Mouse (Mus musculus) cerebellum, adult 2 months (tissue): ENCODE results near the gene Ncam1. TPM values are rescaled to one million over a fixed set of nuclear protein-coding genes. Genes with fewer than 3 reads are reported as not detected.

ENCODE experiments used
- DNase-seq, 2 experiments: peaks; one replicate each; pipeline ENCODE4 v3.0.0; 2021
- H3K27ac ChIP-seq: fragments of 200-500 bp; 2 replicates; pipeline ENCODE4 v1.5.1; 2012; ENCODE audit warnings: low read length, control low read depth, inconsistent platforms; ENCODE audit not compliant: insufficient read depth
- H3K27me3 ChIP-seq: fragments of 200-500 bp; 2 replicates; pipeline ENCODE4 v1.6.1; 2012; ENCODE audit warnings: inconsistent platforms, mild to moderate bottlenecking, low read length, moderate library complexity; ENCODE audit not compliant: control insufficient read depth, insufficient read depth
- H3K4me1 ChIP-seq: fragments of 200-500 bp; 2 replicates; pipeline ENCODE4 v1.6.1; 2011; ENCODE audit warnings: low read length; ENCODE audit not compliant: control insufficient read depth, insufficient read depth
- H3K4me3 ChIP-seq: fragments of 200-500 bp; replicated peaks from 2 replicates; pipeline ENCODE3; 2011; ENCODE audit warnings: mild to moderate bottlenecking, low read depth, low read length, control low read depth; ENCODE audit not compliant: insufficient read depth
- CTCF ChIP-seq: fragments of 200-500 bp; IDR thresholded peaks from 2 replicates; pipeline ENCODE4 v1.5.1; 2011; ENCODE audit warnings: low read depth, mild to moderate bottlenecking, control low read depth, low read length, moderate library complexity, borderline replicate concordance; ENCODE audit not compliant: insufficient read depth
- POLR2A ChIP-seq: fragments of 200-500 bp; IDR thresholded peaks from 2 replicates; pipeline ENCODE4 v1.6.1; 2011; ENCODE audit warnings: low read length, control low read depth, borderline replicate concordance; ENCODE audit not compliant: insufficient read depth
- WGBS: fragments of 180-500 bp; shearing (Covaris S2); methylation state at CpG from one replicate; pipeline ENCODE4 v1.1.7; 2018; 5-methylcytosine and 5-hydroxymethylcytosine counted together
- polyA plus RNA-seq: library from polyadenylated mRNA; depleted of rRNA; stranded (reverse); fragments of >200 nt; gene quantifications from 2 replicates; pipeline ENCODE4 v1.2.3, GENCODE M21; 2012

Gene Ncam1
- polyA plus RNA-seq, 1 experiment, result 149 TPM

DNA sequence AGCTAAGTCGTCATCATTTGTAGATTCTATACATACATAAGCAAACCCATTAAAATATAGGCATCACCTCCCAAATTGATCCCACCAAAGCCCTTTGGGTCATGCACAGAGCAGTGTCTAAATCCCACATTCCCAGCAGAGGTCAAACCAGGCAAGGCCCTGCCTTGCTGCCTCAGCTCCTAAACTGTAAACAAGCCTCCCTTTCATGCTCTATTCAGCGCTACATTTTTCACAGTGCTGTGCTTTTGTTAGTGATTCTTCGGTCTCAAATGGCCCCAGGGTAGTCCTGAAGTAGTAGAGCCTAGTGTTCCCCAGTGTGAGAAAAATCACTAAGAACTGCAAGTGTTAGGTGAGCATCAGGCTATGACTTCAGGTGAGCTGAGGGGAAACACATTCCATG is 69.2 kb downstream of the Ncam1 start:
- H3K27ac ChIP-seq, result no peak overlapping the region

GRCm38 (mm10) chr9:49728211-49728610 is 70.5 kb downstream of the Ncam1 start:
- WGBS, result 23% methylated on average over 8 of the region's 8 CpGs
- H3K27ac ChIP-seq, result no peak overlapping the region
- TF ChIP-seq POLR2A (no peak), CTCF (no peak)
- no peak overlapping the region for H3K4me3 ChIP-seq
- H3K27me3 ChIP-seq, result no peaks in the 10 kb centered on the region
- peaks cover 7% of the 10 kb centered on the region for H3K4me1 ChIP-seq
- peak in 1 of 2 experiments; percentile 40 for DNase-seq

More for the DNA sequence above, 69.2 kb downstream of the Ncam1 start:
- Histone ChIP-seq H3K27me3 (no peaks in the 10 kb centered on the region), H3K4me1 (peaks cover 17% of the 10 kb centered on the region), H3K4me3 (no peak overlapping the region)
- WGBS, result 59% methylated on average over 3 of the region's 3 CpGs
- TF ChIP-seq CTCF, result no peak
- no peak for TF ChIP-seq POLR2A
- DNase-seq, result no peak

DNA sequence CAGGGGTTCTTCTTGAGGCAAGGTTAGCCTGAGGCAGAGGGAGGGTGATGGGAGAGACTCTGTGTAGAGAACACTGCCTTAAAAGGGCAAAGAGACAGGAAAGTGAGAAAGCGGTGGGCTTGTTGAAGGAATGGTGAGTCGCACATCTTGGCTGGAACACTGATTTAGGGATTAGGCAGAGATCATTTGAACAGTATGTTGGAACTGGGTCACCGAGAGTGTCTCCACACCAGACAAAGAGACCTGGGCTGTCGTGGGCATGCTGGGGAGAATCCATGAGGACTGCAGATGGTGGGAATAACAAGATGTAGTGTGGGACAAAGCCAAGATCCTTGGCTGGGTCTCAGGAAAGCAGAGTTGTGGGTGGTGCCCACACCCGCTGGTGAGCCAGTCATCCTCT is 76.0 kb downstream of the Ncam1 start:
- no peaks in the 10 kb centered on the region for H3K27me3 ChIP-seq
- peak; percentile 75 to 84 for DNase-seq
- no peak overlapping the region for H3K4me3 ChIP-seq
- H3K4me1 ChIP-seq, result peaks cover 7% of the 10 kb centered on the region
- no peak for TF ChIP-seq CTCF
- WGBS, result 9% methylated on average over 5 of the region's 5 CpGs
- H3K27ac ChIP-seq, result peak overlapping the region; percentile 24

- Histone ChIP-seq H3K27me3 (no peaks in the 10 kb centered on the region), H3K27ac (no peak overlapping the region), H3K4me1 (peaks cover 6% of the 10 kb centered on the region), H3K4me3 (no peak overlapping the region)
- TF ChIP-seq CTCF (peak; percentile 64), POLR2A (no peak)
- DNase-seq, result peak; percentile 68 to 80
Observed at GRCm38 (mm10) chr9:49715121-49715520, 83.6 kb downstream of the Ncam1 start.

- TF ChIP-seq CTCF (no peak), POLR2A (no peak)
- 76% methylated on average over 3 of the region's 3 CpGs for WGBS
- no peak overlapping the region for H3K27ac ChIP-seq
- H3K4me3 ChIP-seq, result no peak overlapping the region
- peaks cover 6% of the 10 kb centered on the region for H3K4me1 ChIP-seq
- DNase-seq, result no peak
- H3K27me3 ChIP-seq, result no peaks in the 10 kb centered on the region
Observed at GRCm38 (mm10) chr9:49714091-49714490, 84.6 kb downstream of the Ncam1 start.

DNA sequence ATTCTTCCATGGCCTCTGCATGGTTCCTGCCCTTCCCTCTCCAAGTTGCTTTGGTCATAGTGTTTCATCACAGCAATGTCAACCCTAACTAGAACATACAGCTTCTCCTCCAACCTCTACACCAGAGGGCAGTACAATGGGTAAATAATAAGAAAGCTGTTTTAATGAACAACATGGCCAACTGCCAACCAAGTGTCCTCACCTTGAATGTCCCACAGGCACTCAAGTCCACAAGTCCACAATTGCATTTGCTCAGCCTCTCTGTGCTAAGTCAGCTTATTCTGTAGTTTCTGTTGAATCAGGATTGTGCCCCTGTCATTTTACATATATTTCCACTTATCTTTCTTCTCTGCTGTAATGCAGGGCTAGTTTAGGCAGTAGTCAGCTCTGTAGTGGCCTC is 91.1 kb downstream of the Ncam1 start:
- TF ChIP-seq CTCF (no peak), POLR2A (no peak)
- no peak for DNase-seq
- H3K27me3 ChIP-seq, result no peaks in the 10 kb centered on the region
- H3K27ac ChIP-seq, result no peak overlapping the region
- H3K4me1 ChIP-seq, result peaks cover 10% of the 10 kb centered on the region
- H3K4me3 ChIP-seq, result no peak overlapping the region

- TF ChIP-seq POLR2A (no peak), CTCF (no peak)
- H3K27me3 ChIP-seq, result no peaks in the 10 kb centered on the region
- H3K27ac ChIP-seq, result no peak overlapping the region
- no peak for DNase-seq
- H3K4me3 ChIP-seq, result no peak overlapping the region
- H3K4me1 ChIP-seq, result peaks cover 15% of the 10 kb centered on the region
- 84% methylated on average over 9 of the region's 9 CpGs for WGBS
Observed at GRCm38 (mm10) chr9:49704196-49704967, 94.3 kb downstream of the Ncam1 start.

- TF ChIP-seq POLR2A (no peak), CTCF (no peak)
- no peaks in the 10 kb centered on the region for H3K27me3 ChIP-seq
- no peaks in the 10 kb centered on the region for H3K4me1 ChIP-seq
- 94% methylated on average over 7 of the region's 7 CpGs for WGBS
- no peak overlapping the region for H3K4me3 ChIP-seq
- DNase-seq, result no peak
- no peak overlapping the region for H3K27ac ChIP-seq
Observed at GRCm38 (mm10) chr9:49695371-49695770, 103.4 kb downstream of the Ncam1 start.

- Histone ChIP-seq H3K27me3 (no peaks in the 10 kb centered on the region), H3K27ac (no peak overlapping the region), H3K4me3 (no peak overlapping the region), H3K4me1 (no peaks in the 10 kb centered on the region)
- whole genome bisulfite sequencing, result 38% methylated on average over 11 of the region's 11 CpGs
- DNase-seq, result peak in 1 of 2 experiments; percentile 42
- TF ChIP-seq POLR2A, result no peak
- no peak for TF ChIP-seq CTCF
Observed at GRCm38 (mm10) chr9:49692791-49693190, 105.9 kb downstream of the Ncam1 start.
